Mouse (Mus musculus) brain, embryonic 14.5 days (tissue): ENCODE measurements around the gene Rps19bp1. TPM values are rescaled to one million over a fixed set of nuclear protein-coding genes. Genes with fewer than 3 reads are reported as not detected.

Experiments
- DNase-seq: peaks from one replicate; pipeline ENCODE4 v3.0.0-alpha.2; 2011; ENCODE audit warnings: low read depth
- CTCF ChIP-seq: fragments of 200-500 bp; IDR thresholded peaks from 2 replicates; pipeline ENCODE4 v1.5.1; 2012; ENCODE audit warnings: inconsistent platforms, mild to moderate bottlenecking, moderate library complexity, borderline replicate concordance; ENCODE audit not compliant: insufficient read depth, insufficient read length; ENCODE audit errors: extremely low read depth
- POLR2A ChIP-seq: fragments of 200-500 bp; IDR thresholded peaks from 2 replicates; pipeline ENCODE4 v1.6.1; 2012; ENCODE audit warnings: mild to moderate bottlenecking, inconsistent platforms, borderline replicate concordance; ENCODE audit not compliant: poor library complexity, insufficient read depth, insufficient read length, severe bottlenecking; ENCODE audit errors: extremely low read depth
- polyA plus RNA-seq: library from polyadenylated mRNA; depleted of rRNA; stranded (reverse); fragments of >200 nt; gene quantifications from 2 replicates; pipeline ENCODE4 v1.2.3, GENCODE M21; 2012

The Rps19bp1 gene
- polyA plus RNA-seq, 1 experiment, result 51.4 TPM

DNA sequence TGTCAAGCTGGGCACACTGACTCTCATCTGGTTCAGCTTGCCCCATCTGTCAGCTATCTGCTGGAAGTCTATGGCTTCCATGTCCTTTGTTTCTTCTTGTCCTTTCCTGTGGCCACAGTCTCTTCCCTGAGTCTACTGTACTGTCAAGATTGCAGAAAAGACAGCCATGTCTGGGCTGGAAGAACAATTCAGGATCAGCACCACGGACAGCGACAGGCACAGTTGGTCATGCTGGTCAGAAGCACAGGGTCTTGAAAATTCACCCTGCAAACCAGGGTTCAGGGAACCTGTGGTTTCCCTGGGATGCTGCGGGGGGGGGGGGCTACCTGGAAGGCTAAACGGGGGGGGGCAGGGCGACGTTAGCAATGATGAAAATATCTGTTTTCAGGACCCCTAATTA, 13.5 kb upstream of the Rps19bp1 start:
- no peak for TF ChIP-seq POLR2A
- no peak for TF ChIP-seq CTCF
- peak; percentile 56 for DNase-seq

DNA sequence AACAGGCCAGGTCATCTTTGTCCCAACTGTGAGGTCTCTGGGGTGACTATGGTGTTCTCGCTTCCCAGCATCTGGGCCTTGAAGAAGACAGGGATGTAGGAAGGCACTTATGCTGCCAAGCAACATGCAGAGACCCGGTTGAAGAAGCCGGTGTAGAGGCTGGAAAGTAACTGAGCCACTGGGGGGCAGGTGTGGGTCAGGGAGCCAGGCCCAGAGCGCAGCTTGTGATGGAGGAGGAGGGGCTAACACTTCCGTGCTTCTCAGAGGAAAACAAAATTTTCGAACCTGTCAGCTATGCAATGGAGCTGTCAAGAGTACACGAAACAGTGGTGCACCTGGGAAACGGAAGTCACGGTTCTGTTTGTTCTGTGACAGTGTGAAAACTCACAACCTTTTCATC, 13.0 kb upstream of the Rps19bp1 start:
- TF ChIP-seq POLR2A (no peak), CTCF (peak; percentile 52)
- DNase-seq, result peak; percentile 58

DNA sequence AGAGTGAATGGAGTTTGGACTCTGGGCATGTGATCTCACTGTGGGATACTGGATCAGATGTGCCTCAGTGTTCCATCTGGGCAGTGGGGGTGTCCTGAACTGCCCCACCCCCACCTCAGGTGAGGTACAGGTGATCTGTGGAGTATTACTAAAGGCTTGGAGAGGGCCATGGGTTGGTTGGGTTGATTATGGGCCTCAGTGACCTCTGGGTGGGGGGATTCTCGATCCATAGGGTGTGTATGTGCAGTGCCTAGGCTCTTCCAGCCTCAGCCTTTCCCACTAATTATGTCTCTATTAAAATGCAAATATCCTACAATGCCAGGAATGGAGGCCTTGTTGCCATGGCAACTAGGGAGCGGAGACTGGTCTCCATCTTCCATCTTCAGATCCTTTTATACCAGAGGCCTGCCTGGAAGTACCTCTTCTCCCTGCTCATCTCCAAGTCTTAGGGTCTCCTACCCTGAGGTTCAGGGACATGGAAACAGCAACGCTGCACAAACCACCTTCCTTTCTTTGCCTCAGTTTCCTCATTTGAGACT, 7.8 kb upstream of the Rps19bp1 start:
- peak; percentile 78 for DNase-seq
- no peak for TF ChIP-seq POLR2A
- TF ChIP-seq CTCF, result no peak

DNA sequence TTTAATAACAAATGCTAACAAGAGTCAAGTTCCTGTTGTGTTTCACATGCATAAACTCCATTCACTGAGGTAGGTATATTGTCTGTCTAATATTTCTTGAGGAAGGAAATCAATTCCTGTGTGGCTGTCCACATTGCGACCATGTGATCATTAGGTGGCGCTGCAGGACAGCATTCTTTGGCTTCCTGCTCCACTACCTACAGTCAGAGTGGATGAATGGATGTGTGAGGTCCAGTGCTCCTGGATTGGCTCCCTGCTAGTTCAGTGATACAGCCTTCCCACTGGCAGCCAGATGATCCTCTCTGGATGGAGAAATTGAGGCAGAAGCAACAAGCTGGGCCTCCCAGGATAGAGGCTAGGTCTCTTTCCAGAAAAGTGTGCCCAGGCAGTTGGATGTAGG, 2.2 kb upstream of the Rps19bp1 start:
- TF ChIP-seq POLR2A, result no peak
- peak; percentile 85 for TF ChIP-seq CTCF
- peak; percentile 91 for DNase-seq

DNA sequence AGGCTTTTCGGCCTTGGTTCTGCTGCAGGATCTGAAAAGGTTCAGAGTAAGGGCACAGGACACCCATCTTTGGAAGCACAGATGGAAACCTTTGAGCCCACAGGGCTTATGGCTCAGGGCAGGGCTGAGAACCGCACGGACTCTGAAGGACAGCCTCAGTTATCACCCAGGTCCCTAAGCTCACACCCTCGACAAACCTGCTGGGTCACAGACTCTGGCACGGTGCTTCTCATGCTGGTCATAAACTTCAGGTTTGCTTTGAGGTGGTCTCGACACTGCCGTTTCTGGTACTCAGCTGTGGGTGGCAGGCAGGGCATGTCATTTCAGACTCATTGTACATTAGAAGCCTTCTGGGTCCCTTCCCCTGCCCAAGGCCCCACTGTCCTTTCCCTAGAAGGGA, 3.0 kb downstream of the Rps19bp1 start:
- no peak for TF ChIP-seq POLR2A
- TF ChIP-seq CTCF, result no peak
- DNase-seq, result no peak

DNA sequence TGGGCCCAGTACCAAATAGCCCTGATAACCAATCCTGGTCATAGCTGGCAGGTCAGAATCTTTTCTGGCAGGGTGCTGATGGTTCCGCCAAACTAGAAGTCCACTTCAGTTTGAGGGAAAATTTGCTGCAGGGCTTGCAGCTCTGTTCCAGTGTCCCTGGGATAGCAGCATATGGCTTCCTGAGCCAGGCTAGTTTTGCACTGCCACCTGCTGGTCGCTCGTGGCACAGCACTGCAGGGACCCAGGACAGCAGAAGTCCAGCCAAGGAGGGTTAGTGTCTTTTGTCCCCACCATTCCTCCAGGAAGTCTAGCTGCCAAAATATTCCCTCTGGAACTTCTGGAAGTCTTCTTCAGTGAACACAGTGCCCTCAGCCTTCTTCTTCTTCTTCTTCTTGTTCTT, 3.4 kb downstream of the Rps19bp1 start:
- TF ChIP-seq POLR2A (no peak), CTCF (peak; percentile 99)
- peak; percentile 86 for DNase-seq

DNA sequence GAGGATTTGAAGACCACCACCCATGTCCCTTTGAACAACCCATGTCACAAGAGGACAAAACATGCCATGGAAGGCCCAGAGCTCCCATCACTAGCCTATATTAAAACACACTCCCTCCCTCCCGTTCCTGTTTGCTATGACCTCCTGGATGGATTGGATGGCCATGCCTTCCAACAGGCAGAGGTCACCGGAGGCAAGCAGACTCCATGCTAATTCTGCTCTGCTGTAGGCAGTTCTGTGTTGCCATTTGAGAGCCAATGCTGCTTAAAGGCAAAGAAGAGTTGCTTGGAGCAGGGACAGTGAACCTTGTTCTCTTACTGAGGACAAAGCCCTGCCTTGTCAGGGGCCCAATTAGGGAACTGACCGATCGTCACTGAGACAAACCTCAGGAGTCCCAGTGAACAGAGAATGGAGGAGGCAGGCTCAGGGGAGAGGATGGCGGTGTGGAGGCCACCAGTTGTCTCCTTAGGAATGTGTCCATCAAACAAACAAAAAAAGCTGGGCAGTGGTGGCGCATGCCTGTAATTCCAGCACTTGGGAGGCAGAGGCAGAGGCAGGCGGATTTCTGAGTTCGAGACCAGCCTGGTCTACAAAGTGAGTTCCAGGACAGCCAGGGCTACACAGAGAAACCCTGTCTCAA, 4.6 kb downstream of the Rps19bp1 start:
- TF ChIP-seq CTCF (no peak), POLR2A (no peak)
- DNase-seq, result no peak

DNA sequence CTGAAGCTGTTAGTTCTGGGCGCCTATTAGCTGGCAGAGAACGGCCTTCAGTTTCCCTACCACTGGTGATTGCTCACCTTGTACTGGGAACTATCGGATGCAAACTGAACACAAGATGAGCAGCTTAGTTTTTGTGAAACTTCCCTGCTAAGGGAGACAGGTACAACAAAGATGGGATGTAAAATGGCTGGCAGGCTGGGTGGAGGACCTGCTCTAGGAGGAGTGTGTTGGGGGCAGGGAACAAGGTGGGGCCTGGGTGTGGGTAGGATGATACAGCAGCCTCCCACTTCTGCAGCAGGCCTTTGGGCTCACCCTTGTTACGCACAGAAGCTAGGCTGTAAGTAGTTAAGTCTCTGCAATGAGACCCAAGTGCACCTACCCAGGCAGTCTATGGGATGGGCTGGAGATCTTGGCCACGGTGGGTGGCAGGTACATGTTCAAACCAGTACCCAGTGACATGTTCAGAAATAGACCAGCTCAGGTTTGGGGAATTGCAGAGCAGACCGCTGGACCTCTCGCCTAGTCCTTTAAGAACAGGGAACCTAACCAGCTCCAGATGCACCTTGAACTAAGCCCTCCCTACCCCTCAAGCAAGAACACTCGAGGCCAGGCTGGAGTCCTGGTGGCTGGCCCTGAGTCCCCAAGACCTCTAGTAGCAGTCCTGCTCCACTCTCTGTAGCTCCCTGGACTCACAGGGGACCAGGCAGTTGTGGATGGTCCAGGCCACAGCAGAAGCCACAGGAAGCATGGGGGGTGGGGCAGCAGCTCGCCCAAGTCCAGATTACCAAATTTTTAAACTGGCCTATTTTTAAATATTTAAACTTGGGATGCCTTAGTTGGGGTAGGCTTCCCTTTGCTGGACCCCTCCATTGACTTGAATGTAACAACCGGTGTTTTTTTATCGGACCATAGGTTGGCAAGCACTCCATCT, 5.6 kb downstream of the Rps19bp1 start:
- DNase-seq, result no peak
- TF ChIP-seq POLR2A (no peak), CTCF (no peak)

DNA sequence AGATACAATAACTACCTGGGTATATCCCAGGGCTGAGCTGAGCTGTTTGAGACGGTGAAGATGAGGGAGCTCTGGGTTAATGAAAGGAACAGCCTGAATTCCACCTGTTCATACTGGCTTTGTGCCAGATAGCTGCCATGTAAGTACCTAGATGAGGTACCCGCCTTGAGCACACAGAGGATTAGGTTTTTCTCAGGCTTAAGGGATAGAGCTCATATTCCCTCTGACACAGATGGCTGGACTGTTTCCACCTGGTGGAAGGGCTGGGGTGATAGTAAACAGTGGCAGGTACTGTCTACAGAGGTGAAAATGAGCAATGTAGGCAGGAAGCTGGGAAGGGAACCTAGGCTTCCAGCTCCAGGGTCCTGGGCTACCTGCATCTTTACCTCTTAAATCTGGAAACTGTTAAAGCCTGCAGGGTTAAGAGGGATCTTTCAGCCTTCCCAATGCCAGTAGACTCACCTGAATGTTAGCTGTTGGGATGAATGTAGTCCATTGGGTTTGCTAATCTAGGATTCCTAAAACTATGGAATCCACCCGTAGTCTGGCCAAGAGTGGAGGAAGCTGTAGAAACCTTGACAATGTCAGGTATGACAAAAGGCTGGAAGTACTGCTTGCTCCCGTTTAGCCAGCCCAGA, 6.4 kb downstream of the Rps19bp1 start:
- peak; percentile 50 for DNase-seq
- no peak for TF ChIP-seq POLR2A
- TF ChIP-seq CTCF, result no peak

DNA sequence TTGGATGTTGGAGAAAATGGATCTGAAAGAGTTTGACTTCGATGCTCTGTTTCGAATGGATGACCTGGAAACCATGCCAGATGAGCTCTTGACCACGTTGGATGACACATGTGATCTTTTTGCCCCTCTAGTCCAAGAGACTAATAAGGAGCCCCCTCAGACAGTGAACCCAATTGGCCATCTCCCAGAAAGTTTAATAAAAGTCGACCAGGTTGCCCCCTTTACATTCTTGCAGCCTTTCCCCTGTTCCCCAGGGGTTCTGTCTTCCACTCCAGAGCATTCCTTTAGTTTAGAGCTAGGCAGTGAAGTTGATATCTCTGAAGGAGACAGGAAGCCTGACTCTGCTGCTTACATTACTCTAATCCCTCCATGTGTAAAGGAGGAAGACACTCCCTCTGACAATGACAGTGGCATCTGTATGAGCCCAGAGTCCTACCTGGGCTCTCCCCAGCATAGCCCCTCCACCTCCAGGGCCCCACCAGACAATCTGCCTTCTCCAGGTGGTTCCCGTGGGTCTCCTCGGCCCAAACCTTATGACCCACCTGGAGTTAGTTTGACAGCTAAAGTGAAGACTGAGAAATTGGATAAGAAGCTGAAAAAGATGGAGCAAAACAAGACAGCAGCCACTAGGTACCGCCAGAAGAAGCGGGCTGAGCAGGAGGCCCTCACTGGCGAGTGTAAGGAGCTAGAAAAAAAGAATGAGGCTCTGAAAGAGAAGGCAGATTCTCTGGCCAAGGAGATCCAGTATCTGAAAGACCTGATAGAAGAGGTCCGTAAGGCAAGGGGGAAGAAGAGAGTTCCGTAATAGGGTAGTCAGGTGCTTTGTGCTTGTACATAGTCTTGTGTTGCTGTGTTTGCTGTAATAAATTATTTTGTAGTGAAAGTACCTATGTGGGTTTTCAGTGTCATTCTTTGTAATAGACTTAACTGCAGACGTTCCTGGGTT, 7.2 kb downstream of the Rps19bp1 start:
- TF ChIP-seq CTCF, result no peak
- TF ChIP-seq POLR2A, result no peak
- no peak for DNase-seq
